Mouse (Mus musculus) cerebellum, postnatal 36 days (tissue): ENCODE results near the gene Itpr2.
"Not testable (repeated sequence)": the region's sequence is repeated elsewhere in the genome, so short reads cannot be mapped to it uniquely, and the experiment has no call there.

Experiments
- DNase-seq, 2 experiments: peaks; one replicate each; pipeline ENCODE4 v3.0.0; 2021 to 2022; ENCODE audit warnings: mixed read lengths in 2 of 2

Gene Itpr2

GRCm38 (mm10) chr6:146464645-146465042 lies 37.4 kb downstream of the Itpr2 start:
- DNase-seq, result not testable (repeated sequence)

- DNase-seq, result no peak
Observed at GRCm38 (mm10) chr6:146464014-146464644, 37.9 kb downstream of the Itpr2 start.

GRCm38 (mm10) chr6:146460936-146461335 lies 41.1 kb downstream of the Itpr2 start:
- DNase-seq, result no peak

GRCm38 (mm10) chr6:146458436-146458835 lies 43.6 kb downstream of the Itpr2 start:
- no peak for DNase-seq

GRCm38 (mm10) chr6:146456741-146457140 lies 45.3 kb downstream of the Itpr2 start:
- no peak for DNase-seq

- no peak for DNase-seq
Observed at GRCm38 (mm10) chr6:146454520-146455511, 47.2 kb downstream of the Itpr2 start.

GRCm38 (mm10) chr6:146452474-146452873 lies 49.5 kb downstream of the Itpr2 start:
- no peak for DNase-seq

- DNase-seq, result no peak
Observed at GRCm38 (mm10) chr6:146446032-146446704, 55.9 kb downstream of the Itpr2 start.

GRCm38 (mm10) chr6:146439826-146440225 lies 62.2 kb downstream of the Itpr2 start:
- DNase-seq, result no peak

GRCm38 (mm10) chr6:146439071-146439818 lies 62.8 kb downstream of the Itpr2 start:
- no peak for DNase-seq

GRCm38 (mm10) chr6:146438057-146438456 lies 64.0 kb downstream of the Itpr2 start:
- DNase-seq, result no peak

GRCm38 (mm10) chr6:146436916-146437496 lies 65.0 kb downstream of the Itpr2 start:
- DNase-seq, result no peak

- no peak for DNase-seq
Observed at GRCm38 (mm10) chr6:146434217-146434616, 67.8 kb downstream of the Itpr2 start.

GRCm38 (mm10) chr6:146432218-146432865 lies 69.7 kb downstream of the Itpr2 start:
- no peak for DNase-seq

- no peak for DNase-seq
Observed at GRCm38 (mm10) chr6:146431777-146432176, 70.2 kb downstream of the Itpr2 start.

- DNase-seq, result peak in 1 of 2 experiments; percentile 25
Observed at GRCm38 (mm10) chr6:146429694-146430380, 72.2 kb downstream of the Itpr2 start.

- no peak for DNase-seq
Observed at GRCm38 (mm10) chr6:146424778-146425177, 77.2 kb downstream of the Itpr2 start.

- no peak for DNase-seq
Observed at GRCm38 (mm10) chr6:146424326-146424725, 77.7 kb downstream of the Itpr2 start.

- no peak for DNase-seq
Observed at GRCm38 (mm10) chr6:146420718-146421117, 81.3 kb downstream of the Itpr2 start.

- DNase-seq, result no peak
Observed at GRCm38 (mm10) chr6:146416461-146416860, 85.6 kb downstream of the Itpr2 start.

- DNase-seq, result no peak
Observed at GRCm38 (mm10) chr6:146414094-146414493, 87.9 kb downstream of the Itpr2 start.
